Mouse (Mus musculus): Measurements from ENCODE around the gene Mtf1. TPM values are rescaled to one million over a fixed set of nuclear protein-coding genes. Genes with fewer than 3 reads are reported as not detected.

Gene Mtf1
- 9.6 TPM for polyA plus RNA-seq (2014; fragmentation: Illumina TruSeq; extraction: RNeasy Lipid Tissue Mini Kit (QIAGEN cat#74804); ENCODE audit: low read depth, low replicate concordance)

DNA sequence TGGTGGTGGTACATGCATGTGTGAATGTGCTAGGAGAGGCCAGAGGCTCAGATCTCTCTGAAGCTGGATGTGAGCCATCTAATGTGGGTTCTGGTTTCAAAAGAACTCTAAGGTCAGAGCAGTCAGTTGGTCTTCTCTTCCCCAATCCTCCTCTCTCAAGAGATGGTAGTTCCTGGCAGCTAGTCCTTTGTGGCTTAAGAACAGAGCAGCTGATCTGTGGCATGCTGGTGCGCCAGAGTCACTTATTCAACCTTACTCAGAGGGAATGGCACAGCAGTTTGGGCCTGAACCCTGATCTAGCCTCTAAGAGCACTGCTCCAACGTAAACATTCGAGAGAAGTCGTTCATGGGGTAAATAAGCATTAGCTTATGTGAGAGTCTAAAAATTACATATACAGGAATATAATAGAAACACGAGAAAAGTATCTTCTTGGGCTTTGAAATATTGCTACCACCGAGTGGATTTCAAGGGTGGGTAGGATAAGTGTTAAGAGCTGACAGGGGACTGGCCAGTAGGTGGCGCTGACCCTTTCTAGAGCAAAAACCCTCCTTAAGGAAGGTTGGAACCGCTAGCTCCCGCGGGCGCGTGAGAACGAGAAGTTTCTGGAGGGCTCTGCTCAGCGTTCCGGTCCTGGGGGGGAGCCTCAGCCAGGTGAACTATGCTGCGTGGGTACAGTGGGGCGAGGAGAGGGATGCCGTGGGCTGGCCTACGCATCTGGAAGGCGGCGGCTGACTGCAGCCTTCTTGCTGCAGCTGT is at the start of gene Mtf1:
Mtf1 (plus strand) TSS at position 553 of the 757 bp plus-strand sequence.

DNA sequence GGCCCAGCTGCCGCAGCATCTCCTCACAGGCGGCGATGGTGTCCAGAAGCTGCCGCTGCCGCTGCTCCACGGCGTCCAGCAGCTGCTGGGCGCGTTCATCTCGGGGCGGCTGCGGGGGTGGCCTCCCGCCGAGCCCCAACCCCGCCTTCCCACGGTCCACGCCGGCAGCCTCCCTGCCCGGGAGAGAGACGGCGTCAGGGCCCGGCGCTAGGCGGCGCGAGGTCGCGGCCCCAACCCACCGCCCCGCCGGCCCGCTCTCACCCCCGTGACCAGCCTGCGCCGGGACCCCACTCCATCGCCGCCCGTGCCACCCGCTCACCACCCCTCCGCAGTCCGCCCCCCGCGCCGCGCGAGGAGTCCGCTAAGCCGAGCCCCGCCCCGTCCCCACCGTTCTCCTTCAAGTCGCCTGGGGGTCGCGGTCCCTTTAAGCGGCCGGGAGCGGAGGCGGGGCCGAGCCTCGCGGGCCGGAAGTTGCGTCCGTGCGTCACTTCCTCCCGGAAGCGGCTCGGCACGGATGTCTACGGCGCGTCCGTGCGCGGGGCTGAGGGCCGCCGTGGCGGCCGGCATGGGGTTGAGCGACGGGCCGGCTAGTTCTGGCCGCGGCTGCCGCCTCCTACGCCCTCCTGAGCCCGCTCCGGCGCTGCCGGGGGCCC is 48.5 kb downstream of the Mtf1 start, which contains the start of gene Yrdc:
Yrdc (plus strand) TSS at position 419 of the 653 bp plus-strand sequence.

DNA sequence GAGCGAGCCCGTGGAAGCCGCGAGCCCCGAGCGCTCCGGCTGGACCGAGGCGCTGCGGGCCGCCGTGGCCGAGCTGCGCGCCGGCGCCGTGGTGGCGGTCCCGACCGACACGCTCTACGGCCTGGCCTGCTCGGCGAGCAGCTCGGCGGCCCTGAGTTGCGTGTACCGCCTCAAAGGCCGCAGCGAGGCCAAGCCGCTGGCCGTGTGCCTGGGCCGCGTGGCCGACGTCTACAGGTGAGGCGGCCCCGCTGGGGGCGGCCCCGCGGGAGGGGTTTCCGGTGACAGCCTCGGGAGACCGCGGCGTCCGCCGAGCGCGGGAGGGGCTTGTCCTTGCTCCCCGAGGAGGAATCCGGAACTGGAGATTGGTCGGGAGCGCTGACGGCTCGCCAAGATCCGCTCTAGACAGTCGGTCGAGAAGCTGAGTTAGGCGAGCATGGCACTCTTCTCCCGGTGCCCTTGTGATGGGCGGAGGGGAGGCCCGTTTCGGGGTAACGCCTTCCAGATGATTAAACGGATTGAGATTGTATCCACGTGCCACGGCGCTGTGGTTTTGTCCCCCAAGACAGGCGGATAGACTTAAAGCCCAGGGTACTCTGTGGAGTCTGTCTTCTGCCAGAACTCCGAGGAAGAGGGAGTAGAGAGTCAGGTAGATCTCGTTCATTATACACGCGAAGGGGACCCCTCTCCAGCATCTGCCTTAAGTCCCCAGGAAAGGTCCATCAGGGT is 49.2 kb downstream of the Mtf1 start, which contains the start of gene 1110065P20Rik:
1110065P20Rik (minus strand) TSS at position 264 of the 726 bp plus-strand sequence.

DNA sequence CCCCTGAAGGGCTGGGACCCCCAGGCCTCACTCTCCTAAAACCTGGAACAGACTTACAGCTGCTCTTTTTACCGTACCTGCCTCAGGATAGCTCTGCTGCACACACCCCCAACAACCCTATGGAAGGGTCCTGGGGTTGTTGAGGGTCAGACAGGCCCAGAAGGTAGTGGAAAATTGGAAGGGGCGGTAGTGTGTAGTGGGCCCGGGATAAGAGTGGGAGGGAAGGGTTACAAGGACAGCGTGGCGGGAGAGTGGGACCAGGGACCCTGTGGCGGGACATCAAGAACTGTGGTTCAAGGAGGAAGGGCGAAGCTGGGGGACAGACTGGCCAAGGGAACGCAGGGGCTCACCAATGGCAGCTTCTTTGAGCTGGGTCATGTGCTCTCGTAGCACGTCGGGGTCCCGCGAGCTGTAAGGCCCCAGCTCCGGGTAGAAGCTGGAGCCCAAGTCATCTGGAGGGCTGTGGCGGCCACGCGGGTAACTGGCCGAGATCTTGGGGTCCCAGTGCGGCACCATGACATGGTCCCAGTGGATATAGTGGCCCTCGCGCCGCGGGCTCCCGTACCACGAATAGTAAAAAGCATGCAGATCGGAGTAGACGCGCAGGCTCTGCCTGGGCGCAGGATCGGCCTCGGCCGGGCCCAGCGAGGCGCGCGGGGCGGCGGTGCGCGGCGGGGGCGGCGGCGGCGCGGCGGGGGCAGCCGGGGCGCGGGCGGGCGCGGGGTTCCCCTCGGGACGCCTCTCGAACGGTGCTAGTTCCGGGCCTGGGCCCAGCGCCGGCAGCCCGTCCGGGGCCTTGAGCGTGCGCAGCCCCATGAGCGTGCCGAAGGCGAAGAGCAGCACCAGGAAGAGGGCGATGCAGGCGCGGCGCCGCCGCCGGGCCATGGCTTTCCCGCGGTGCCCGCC is 59.6 kb downstream of the Mtf1 start, which contains the start of gene Maneal:
Maneal (minus strand) TSS at position 889 of the 906 bp plus-strand sequence.

DNA sequence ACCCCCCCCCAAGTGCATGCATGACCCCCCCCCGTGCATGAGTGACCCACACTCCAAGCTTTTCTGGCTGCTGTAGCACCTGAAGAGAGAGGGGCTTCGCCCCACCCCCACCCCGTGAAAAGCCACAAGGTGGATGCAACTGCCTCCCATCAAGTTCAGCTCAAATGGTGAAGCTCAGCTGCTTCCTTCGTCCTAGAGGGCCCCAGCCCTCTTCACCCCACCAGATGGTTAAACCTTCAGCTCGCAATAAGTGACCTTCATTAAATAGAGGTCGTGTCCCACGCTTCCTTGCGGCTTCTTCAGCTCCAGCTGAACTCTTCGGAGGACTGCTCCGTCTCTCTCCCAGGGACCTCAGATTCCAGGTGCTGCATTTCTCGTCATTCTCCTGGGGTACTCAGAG is 78.7 kb downstream of the Mtf1 start, which contains the start of gene Epha10:
Epha10 (plus strand) TSS at position 301 of the 400 bp plus-strand sequence.

Other genes starting within 250 kb of the Mtf1 start
- gene 3100002H09Rik, start 191.3 kb upstream of the Mtf1 start, polyA plus RNA-seq (2014; fragmentation: Illumina TruSeq; extraction: RNeasy Lipid Tissue Mini Kit (QIAGEN cat#74804); ENCODE audit: low read depth, low replicate concordance) = not detected
- gene Pou3f1, start 145.3 kb upstream of the Mtf1 start, polyA plus RNA-seq (2014; fragmentation: Illumina TruSeq; extraction: RNeasy Lipid Tissue Mini Kit (QIAGEN cat#74804); ENCODE audit: low read depth, low replicate concordance) = not detected
- 18.4 TPM for gene Utp11, start 108.5 kb upstream of the Mtf1 start, polyA plus RNA-seq (2014; fragmentation: Illumina TruSeq; extraction: RNeasy Lipid Tissue Mini Kit (QIAGEN cat#74804); ENCODE audit: low read depth, low replicate concordance)
- 5.1 TPM for gene Fhl3, start 101.4 kb upstream of the Mtf1 start, polyA plus RNA-seq (2014; fragmentation: Illumina TruSeq; extraction: RNeasy Lipid Tissue Mini Kit (QIAGEN cat#74804); ENCODE audit: low read depth, low replicate concordance)
- 25.4 TPM for gene Sf3a3, start 87.3 kb upstream of the Mtf1 start, polyA plus RNA-seq (2014; fragmentation: Illumina TruSeq; extraction: RNeasy Lipid Tissue Mini Kit (QIAGEN cat#74804); ENCODE audit: low read depth, low replicate concordance)
- gene Inpp5b, start 60.3 kb upstream of the Mtf1 start, polyA plus RNA-seq (2014; fragmentation: Illumina TruSeq; extraction: RNeasy Lipid Tissue Mini Kit (QIAGEN cat#74804); ENCODE audit: low read depth, low replicate concordance) = 14.0 TPM
- 25.6 TPM for gene Yrdc, start 48.6 kb downstream of the Mtf1 start, polyA plus RNA-seq (2014; fragmentation: Illumina TruSeq; extraction: RNeasy Lipid Tissue Mini Kit (QIAGEN cat#74804); ENCODE audit: low read depth, low replicate concordance)
- 20.3 TPM for gene 1110065P20Rik, start 49.1 kb downstream of the Mtf1 start, polyA plus RNA-seq (2014; fragmentation: Illumina TruSeq; extraction: RNeasy Lipid Tissue Mini Kit (QIAGEN cat#74804); ENCODE audit: low read depth, low replicate concordance)
- 0.42 TPM for gene Maneal, start 60.1 kb downstream of the Mtf1 start, polyA plus RNA-seq (2014; fragmentation: Illumina TruSeq; extraction: RNeasy Lipid Tissue Mini Kit (QIAGEN cat#74804); ENCODE audit: low read depth, low replicate concordance)
- gene Epha10, start 78.8 kb downstream of the Mtf1 start, polyA plus RNA-seq (2014; fragmentation: Illumina TruSeq; extraction: RNeasy Lipid Tissue Mini Kit (QIAGEN cat#74804); ENCODE audit: low read depth, low replicate concordance) = not detected
- gene 9930104L06Rik, start 134.9 kb downstream of the Mtf1 start, polyA plus RNA-seq (2014; fragmentation: Illumina TruSeq; extraction: RNeasy Lipid Tissue Mini Kit (QIAGEN cat#74804); ENCODE audit: low read depth, low replicate concordance) = 9.6 TPM
- gene Cdca8, start 137.2 kb downstream of the Mtf1 start, polyA plus RNA-seq (2014; fragmentation: Illumina TruSeq; extraction: RNeasy Lipid Tissue Mini Kit (QIAGEN cat#74804); ENCODE audit: low read depth, low replicate concordance) = 0.55 TPM
- 4.4 TPM for gene Rspo1, start 184.3 kb downstream of the Mtf1 start, polyA plus RNA-seq (2014; fragmentation: Illumina TruSeq; extraction: RNeasy Lipid Tissue Mini Kit (QIAGEN cat#74804); ENCODE audit: low read depth, low replicate concordance)
- gene Gnl2, start 214.5 kb downstream of the Mtf1 start, polyA plus RNA-seq (2014; fragmentation: Illumina TruSeq; extraction: RNeasy Lipid Tissue Mini Kit (QIAGEN cat#74804); ENCODE audit: low read depth, low replicate concordance) = 52.7 TPM